Mouse (Mus musculus): ENCODE measurements at regions not wholly inside any gene's neighbourhood (a gene's known extent, or its start where the extent isn't known, plus 50 kb on each side); places are given as distances from the start of the nearest gene placed in this dataset.
"Not testable (repeated sequence)": the region's sequence is repeated elsewhere in the genome, so short reads cannot be mapped to it uniquely, and the experiment has no call there.

GRCm38 (mm10) chr6:37749016-37749415 is 121.6 kb upstream of the Trim24 start:
- no peak for DNase-seq

DNA sequence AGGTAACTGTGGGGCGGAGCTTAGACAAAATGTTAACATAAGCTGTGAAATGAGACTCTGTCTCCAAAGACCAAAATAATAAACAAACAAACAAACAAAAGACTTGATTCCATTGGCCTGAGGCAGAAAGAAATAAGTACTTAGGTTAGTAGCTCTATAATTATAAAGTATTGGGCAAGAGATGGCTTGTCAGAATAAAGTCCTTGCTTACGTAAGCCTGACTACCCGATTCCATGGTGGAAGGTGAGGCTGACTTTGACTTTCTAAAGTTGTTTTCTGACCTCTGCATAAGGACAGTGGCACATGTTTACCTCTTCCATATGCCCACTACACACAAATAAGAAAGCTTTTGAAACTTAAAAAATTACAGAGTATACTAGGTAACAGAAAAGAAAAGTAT is 120.3 kb upstream of the Trim24 start:
- no peak for DNase-seq

GRCm38 (mm10) chr6:37751701-37752100 is 118.9 kb upstream of the Trim24 start:
- DNase-seq = no peak

GRCm38 (mm10) chr6:37761003-37761402 is 109.6 kb upstream of the Trim24 start:
- DNase-seq = not testable (repeated sequence)

DNA sequence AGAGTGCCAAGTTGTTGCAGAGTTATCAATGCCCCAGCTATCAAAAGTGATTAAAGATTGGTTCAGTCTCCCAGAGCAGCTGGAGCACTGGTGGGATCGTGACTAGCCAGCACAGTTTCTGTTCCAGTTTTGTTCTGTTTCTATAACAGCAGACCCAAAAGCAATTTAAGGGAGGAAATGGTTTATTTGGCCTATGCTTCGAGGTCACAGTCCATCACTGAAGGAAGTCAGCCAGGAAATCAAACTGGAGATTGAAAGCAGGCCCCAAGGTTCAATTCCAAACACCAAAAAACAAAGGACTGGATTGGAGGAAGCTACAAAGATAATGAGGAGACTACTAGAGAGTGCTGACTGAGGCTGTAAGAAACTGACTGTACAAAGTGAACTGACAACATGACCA is 107.6 kb upstream of the Trim24 start:
- DNase-seq = no peak

DNA sequence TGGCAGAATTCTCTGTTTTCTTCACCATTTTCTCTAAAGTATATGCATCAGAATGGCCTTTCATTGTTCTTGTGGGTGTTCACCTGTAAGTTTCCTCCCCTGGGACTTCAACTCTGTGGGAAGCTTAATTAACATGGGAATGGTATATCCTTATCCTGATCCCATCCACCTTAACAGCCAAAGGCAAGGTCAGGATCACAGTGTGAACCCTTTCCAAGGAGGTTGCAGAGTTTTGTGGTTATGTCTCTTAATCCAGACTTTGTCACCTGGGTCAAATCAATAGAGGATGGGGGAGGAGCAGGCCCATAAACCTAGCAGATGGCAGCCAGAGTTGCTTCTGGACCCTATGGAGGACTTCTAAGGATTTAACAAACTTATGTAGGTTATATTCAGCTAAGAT is 102.9 kb upstream of the Trim24 start:
- no peak for DNase-seq

DNA sequence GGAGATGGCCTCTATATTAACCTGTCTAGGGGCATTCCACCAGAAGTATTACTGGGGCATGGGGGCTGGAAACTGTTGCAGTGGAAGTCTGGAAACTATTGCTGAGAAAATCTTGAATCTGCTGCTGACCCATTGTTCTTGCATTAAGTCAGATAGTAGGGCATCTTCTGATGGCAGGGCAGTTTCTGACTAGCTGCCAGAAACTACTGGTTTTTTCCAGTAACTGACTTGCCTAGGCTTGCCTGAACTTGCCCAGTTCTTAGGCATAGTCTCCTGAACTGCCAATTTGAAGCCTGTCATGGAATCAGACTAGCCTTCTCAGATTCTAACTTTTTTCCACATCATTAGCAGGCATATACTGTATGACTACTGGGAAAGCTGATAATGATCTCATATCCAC is 97.3 kb upstream of the Trim24 start:
- DNase-seq = no peak

- no peak for DNase-seq
Observed at GRCm38 (mm10) chr6:37775151-37775550, 95.5 kb upstream of the Trim24 start.

- DNase-seq = no peak
Observed at GRCm38 (mm10) chr6:37779893-37780292, 90.7 kb upstream of the Trim24 start.

DNA sequence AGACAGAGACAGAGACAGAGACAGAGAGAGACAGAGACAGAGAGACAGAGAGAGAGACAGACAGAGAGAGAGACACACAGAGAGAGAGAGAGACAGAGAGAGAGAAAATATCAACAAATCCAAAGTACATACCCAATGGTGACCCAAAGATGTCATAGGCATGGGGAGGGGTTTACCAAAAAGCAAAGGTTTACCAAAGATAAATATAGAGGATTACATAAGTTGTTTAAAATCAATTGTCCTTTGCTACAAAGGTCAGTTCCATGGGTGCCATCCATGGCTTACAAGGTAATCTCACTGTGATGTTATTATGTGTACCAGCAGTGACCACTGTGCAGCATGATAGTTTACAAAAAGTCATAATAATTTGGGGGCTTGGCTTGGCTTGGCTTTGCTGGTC is 88.7 kb upstream of the Trim24 start:
- no peak for DNase-seq

- not testable (repeated sequence) for DNase-seq
Observed at GRCm38 (mm10) chr6:37785280-37785679, 85.3 kb upstream of the Trim24 start.

DNA sequence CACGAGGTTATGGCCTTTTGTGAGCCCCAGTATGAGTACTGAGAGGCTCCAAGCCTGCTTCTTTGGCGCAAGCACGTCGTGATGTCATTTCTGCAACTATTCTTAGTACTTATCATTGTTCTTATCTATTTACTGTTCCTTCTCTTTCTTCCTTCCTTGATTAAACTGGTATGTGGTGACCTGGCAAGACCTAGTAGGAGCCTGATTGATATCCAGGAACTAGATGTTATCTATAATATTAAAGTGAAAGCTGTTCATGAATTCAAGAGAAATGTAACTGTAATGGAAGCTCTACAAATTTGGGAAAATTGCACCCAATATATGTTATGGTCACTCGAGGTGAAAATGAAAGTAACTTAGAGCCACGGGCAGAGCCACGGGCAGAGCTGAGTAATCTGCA is 84.9 kb upstream of the Trim24 start:
- DNase-seq = no peak

GRCm38 (mm10) chr6:37787858-37788257 is 82.8 kb upstream of the Trim24 start:
- DNase-seq = not testable (repeated sequence)

GRCm38 (mm10) chr6:37790878-37791277 is 79.7 kb upstream of the Trim24 start:
- no peak for DNase-seq

DNA sequence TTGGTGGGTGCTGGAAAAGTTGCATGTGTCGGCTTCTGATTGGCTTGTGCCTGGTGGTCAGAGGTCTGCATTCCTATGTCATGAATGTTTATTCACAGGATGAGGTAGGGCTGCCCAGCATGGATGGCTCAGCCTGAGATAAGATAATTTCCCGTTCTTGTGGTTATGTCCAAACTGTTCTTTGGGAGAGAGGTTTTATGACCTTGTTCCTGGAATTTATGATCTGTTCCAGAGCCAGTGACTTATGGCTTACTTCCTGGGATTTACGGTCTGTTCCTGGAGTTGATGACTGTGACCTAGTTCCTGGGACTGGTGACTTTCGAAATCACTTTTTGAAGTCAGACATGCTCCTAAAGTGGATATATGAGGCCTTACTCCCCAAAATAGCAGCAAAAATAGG is 76.4 kb upstream of the Trim24 start:
- no peak for DNase-seq

DNA sequence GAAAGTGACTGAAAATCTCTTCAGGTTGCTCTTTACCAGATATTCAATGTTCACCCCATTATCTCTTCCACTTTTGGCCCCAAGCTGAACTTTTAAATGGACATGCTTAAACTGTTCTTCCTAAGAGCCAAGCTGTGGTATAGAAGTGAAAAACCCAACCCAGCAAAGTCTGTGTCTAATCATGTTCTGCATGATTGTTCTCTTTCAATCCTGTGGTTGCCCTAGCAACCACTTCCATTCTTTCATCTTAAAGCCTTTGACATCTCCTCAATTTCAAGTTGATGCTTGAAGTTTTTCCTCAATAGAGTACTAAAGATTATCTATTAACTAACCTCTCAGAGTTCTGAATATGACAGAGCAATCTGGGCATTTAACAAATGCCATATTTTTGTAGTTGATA is 75.6 kb upstream of the Trim24 start:
- DNase-seq = no peak

DNA sequence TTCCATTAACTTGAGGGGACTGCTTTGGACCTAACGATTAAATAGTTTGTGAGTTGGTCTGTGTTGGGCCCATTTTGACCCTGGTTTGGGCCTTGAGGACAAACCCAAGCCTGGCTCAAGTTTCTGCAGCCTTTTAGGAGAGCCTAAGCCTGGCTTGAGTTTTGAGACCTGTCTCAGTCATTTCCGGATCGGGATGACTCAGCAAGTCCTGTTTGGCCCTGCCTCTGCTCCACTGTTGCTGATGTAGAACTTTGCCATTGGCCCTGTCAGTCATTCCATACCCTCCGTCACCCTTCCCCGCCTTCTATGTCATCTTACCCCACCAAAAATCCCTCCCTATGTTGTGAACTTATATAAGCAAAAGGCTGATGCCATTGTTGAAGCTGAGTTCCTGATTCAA is 67.4 kb upstream of the Trim24 start:
- DNase-seq = no peak

DNA sequence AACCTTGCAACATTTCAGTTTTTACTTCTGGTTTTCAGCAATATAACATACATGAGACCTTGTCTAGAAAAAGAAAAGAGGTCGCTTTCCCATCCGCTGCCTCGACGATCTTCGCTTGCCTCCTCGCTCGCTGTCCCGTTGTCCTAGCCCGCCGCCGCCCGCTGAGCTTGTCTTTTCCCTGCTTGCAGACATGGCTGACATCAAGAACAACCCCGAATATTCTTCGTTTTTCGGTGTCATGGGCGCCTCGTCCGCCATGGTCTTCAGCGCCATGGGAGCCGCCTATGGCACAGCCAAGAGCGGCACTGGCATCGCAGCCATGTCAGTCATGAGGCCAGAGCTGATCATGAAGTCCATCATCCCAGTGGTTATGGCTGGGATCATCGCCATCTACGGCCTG is 64.7 kb upstream of the Trim24 start:
- DNase-seq = not testable (repeated sequence)

- DNase-seq = not testable (repeated sequence)
Observed at GRCm38 (mm10) chr6:37806529-37807191, 64.0 kb upstream of the Trim24 start.

DNA sequence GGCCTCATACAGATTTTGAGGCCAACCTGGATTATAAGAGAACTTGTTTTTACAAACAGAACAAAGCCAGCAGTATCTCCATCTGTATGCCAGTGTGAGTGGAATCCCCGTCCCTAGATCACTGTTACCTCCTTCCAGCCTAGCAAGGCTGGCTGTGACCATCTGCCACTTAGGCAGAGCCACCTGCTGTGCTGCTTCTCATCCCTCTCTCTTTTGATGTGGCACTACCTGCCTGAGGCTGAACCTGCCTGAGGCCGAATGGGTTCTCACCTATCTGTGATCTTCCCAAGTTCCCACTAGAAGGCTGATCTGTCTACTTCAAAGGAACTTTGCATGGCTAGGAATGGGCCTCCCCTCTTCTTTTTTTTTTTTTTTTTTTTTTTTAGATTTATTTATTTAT is 55.4 kb upstream of the Trim24 start:
- not testable (repeated sequence) for DNase-seq

All from B cell, adult 2 months (primary cell).